Mouse (Mus musculus) skeletal muscle tissue, postnatal 0 days (tissue): ENCODE results near the gene Gm20075. TPM values are rescaled to one million over a fixed set of nuclear protein-coding genes. Genes with fewer than 3 reads are reported as not detected.

ENCODE experiments used
- polyA plus RNA-seq: library from polyadenylated mRNA; unstranded; fragments of >200 nt; fragmentation: Nextera tagmentation; extraction: Ambion mirVana; gene quantifications from 2 replicates; pipeline ENCODE4 v1.2.1, GENCODE M21; 2015

The Gm20075 gene
- polyA plus RNA-seq: 16.5 and 17.9 TPM in 2 replicates

DNA sequence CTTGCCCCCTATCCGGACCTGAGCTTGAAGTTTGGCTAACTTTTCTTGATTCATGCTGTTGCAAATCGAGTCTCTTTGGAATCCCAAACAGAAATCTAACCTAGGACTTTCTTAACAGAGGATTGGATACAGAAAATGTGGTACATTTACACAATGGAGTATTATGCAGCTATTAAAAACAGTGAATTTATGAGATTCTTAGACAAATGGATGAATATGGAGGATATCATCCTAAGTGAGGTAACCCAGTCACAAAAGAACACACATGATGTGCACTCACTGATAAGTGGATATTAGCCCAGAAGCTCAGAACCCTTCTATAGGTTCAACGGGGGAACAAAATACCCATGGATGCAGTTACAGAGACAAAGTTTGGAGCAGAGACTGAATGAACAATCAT is at the start of gene Gm20075:
Gene Gm20075, minus strand, starts transcription at position 101 of the 400 bp plus-strand sequence.

DNA sequence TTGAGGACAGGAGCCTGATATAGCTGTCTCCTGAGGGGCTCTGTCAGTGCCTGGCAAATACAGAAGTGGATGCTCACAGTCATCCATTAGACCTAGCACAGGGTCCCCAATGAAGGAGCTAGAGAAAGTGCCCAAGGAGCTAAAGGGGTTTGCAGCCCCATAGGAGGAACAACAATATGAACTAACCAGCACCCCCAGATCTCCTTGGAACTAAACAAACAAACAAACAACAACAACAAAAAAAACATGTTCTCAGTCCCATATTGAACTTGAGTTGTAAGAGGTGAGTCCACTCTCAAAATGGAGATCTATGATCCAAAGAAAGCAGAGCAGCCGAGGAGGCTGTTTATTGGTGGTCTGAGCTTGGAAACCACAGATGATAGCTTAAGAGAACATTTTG is 578 bp upstream of the Gm20075 start, which contains the start of gene Gm17190:
Gene Gm17190, plus strand, starts transcription at position 301 of the 400 bp plus-strand sequence.

Other genes starting within 250 kb of the Gm20075 start
- 2.9 and 3.5 TPM in 2 replicates for gene Iqgap2, start 189.5 kb downstream of the Gm20075 start, polyA plus RNA-seq
- not detected in 2 replicates for gene Gm17190, start 678 bp upstream of the Gm20075 start, polyA plus RNA-seq
- 0.12 and 0.16 TPM in 2 replicates for gene Sv2c, start 51.2 kb upstream of the Gm20075 start, polyA plus RNA-seq